Mouse (Mus musculus): ENCODE results near the gene Btbd10. TPM values are rescaled to one million over a fixed set of nuclear protein-coding genes. Genes with fewer than 3 reads are reported as not detected.

Btbd10 gene
- polyA plus RNA-seq, 1 experiment: 31.4 TPM

DNA sequence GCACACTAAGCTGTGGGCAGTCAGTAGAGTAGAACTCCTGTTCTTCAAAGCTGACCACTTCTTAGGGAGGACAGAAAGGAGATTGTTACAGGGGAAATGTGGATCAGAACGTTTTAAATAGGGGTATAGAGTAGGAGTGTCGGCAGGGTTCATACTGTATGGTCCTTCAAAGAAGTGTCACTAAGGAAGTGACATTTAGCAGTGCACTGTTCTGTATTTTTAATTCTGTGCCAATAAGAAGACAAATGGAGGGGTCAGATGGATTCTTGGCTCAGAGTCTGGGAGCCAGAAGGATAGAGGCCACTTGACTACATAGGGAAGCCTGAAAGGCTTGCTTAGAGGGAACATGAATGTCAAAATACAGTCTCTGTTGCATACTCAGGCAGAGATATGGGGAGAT, 91.9 kb downstream of the Btbd10 start:
- no peak overlapping the region for H3K27ac ChIP-seq (ENCODE audit: insufficient read depth, low read length)
- no peak overlapping the region for H3K4me3 ChIP-seq (ENCODE audit: insufficient read depth, low read length)
- TF ChIP-seq CTCF (IDR thresholded peaks at IDR 0.05; ENCODE audit: borderline replicate concordance, insufficient read depth, low read length): no peak
- no peak for TF ChIP-seq POLR2A (IDR thresholded peaks at IDR 0.05; ENCODE audit: low read depth, low read length)
- no peaks in the 10 kb centered on the region for H3K4me1 ChIP-seq (ENCODE audit: control insufficient read depth, insufficient read depth, low read length)

DNA sequence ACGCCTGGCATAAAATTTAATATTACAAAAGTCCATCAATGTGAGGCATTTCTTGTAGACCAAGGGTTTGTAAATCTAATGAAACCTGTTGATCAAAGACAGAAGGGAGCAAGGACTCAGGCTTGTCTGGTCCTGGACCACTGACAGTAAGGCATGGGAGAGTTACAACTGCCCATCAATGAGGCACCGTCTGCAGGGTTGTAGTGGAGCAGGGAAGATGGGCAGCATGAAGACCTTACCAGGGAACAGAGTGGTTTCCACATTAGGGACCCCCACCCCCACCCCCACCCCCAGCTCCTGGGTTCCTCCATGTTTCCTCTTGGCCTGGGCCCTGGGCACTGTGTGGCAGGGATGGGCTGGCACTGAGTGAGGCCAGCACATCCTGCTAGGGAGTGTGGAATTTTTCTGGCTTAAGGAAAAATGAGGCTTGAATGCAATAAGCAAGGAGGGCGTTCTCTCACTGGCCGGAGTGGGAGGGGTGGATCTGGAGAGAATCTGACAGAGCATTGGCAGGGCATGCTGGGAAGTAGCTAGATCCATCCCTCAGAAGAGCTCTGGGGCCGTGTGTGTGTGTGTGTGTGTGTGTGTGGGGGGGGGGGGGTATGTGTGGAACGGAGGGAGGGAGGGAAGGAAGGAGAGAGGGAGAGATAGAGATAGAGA, 96.7 kb downstream of the Btbd10 start:
- TF ChIP-seq CTCF (IDR thresholded peaks at IDR 0.05; ENCODE audit: borderline replicate concordance, insufficient read depth, low read length): no peak
- TF ChIP-seq POLR2A (IDR thresholded peaks at IDR 0.05; ENCODE audit: low read depth, low read length): no peak
- H3K4me3 ChIP-seq (ENCODE audit: insufficient read depth, low read length): no peak overlapping the region

DNA sequence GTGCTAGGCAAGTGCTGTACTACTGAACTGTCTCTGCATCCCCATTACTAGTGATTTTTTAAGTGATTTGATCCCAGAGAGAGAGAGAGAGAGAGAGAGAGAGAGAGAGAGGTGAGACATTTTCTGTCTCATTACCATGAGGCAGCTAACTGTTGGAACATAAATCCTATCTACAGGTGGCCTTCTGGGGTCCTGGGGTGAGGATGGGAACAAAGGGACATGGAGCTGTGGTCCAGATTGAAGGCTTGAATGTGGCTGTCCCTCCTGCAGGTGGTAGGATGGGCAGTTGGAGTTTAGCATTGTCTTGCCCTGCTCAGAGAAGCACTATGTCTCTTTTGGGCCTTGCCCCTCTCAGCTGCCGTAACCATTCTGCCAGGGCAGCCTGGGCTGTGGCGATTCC, 98.2 kb downstream of the Btbd10 start:
- no peak overlapping the region for H3K27ac ChIP-seq (ENCODE audit: insufficient read depth, low read length)
- H3K4me1 ChIP-seq (ENCODE audit: control insufficient read depth, insufficient read depth, low read length): no peaks in the 10 kb centered on the region
- TF ChIP-seq POLR2A (IDR thresholded peaks at IDR 0.05; ENCODE audit: low read depth, low read length) (no peak), CTCF (IDR thresholded peaks at IDR 0.05; ENCODE audit: borderline replicate concordance, insufficient read depth, low read length) (no peak)
- no peak overlapping the region for H3K4me3 ChIP-seq (ENCODE audit: insufficient read depth, low read length)

More for the DNA sequence above, 96.7 kb downstream of the Btbd10 start:
- no peak overlapping the region for H3K27ac ChIP-seq (ENCODE audit: insufficient read depth, low read length)
- H3K4me1 ChIP-seq (ENCODE audit: control insufficient read depth, insufficient read depth, low read length): no peaks in the 10 kb centered on the region

DNA sequence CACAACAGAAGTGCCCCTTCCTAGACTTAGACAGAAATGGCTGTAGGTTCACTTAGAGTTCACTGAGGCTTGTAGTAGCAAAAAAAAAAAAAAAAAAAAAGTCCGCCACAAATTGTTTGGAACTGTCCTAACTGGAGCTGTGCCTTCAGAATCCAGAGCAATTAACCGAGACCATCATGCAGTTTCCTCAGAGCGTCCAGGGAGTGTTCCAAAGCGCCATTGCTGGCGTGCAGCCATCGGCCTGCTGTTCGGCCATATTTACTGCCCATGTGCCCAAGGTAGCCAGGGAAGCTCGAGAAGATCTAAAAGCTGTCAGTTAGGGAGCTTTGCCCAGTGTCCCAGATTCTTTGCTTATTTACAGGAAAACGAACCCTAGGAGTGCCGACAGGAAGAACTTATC, 98.6 kb downstream of the Btbd10 start:
- Histone ChIP-seq H3K4me3 (ENCODE audit: insufficient read depth, low read length) (no peak overlapping the region), H3K27ac (ENCODE audit: insufficient read depth, low read length) (no peak overlapping the region), H3K4me1 (ENCODE audit: control insufficient read depth, insufficient read depth, low read length) (no peaks in the 10 kb centered on the region)
- TF ChIP-seq POLR2A (IDR thresholded peaks at IDR 0.05; ENCODE audit: low read depth, low read length) (no peak), CTCF (IDR thresholded peaks at IDR 0.05; ENCODE audit: borderline replicate concordance, insufficient read depth, low read length) (no peak)

DNA sequence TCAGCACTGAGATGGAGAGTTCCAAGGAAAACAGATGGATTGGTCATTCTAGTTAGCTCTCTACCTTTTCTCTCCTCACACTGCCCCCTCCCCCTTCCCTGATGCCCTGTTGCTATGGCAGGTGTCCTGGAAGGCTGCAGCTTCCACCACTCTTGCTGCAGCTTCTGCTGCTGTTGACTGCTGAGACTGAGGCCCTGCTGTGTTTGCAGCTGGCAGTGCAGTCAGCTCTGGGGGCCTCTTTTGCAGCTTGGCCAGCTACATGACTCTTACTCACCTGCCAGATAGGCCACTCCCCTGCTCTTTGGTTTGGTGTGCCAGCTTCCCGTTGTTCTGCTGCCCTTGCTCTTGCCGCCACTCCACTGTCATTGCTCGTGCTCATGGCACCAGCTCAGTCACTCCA, 99.3 kb downstream of the Btbd10 start:
- H3K27ac ChIP-seq (ENCODE audit: insufficient read depth, low read length): no peak overlapping the region
- TF ChIP-seq POLR2A (IDR thresholded peaks at IDR 0.05; ENCODE audit: low read depth, low read length): no peak
- no peak for TF ChIP-seq CTCF (IDR thresholded peaks at IDR 0.05; ENCODE audit: borderline replicate concordance, insufficient read depth, low read length)

DNA sequence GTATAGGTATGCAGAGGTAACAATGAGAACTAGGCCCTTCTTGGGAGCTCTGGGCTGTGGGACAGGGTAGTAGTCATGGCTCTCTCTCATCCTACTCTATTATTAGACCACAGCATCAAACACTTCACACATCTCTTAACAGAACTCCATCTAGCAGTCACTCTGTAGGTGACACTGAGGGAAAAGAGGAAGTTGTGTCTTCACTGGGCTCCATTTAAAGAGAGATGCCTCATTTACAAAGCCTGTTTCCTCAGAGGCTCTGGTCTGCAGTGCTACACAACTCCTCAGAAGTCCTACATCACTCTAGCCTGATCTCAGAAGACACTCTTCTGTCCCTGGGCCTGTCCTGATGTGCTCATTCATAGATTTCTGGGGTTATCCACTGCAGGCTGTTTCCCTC, 100.1 kb downstream of the Btbd10 start:
- no peak overlapping the region for H3K27ac ChIP-seq (ENCODE audit: insufficient read depth, low read length)
- TF ChIP-seq CTCF (IDR thresholded peaks at IDR 0.05; ENCODE audit: borderline replicate concordance, insufficient read depth, low read length) (no peak), POLR2A (IDR thresholded peaks at IDR 0.05; ENCODE audit: low read depth, low read length) (no peak)

More for the DNA sequence above, 99.3 kb downstream of the Btbd10 start:
- no peak overlapping the region for H3K4me3 ChIP-seq (ENCODE audit: insufficient read depth, low read length)
- no peaks in the 10 kb centered on the region for H3K4me1 ChIP-seq (ENCODE audit: control insufficient read depth, insufficient read depth, low read length)

DNA sequence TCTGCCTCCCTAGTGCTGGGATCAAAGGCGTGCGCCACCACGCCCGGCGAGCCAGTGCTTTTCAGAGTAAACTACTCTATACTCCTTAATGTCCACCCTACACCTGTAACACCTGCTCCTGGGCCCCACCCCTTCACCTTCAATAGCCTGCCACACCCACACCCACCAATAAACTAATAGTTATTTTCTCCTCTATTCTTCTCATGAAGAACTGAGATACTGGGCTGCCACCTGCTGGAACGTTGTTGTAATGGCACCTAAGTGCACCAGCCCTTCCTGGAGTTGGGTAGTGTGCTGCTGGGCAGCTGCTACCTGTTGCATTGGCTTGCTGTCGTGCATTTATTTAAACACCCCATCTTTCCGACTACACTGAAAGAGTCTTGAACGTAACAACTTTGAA, 100.9 kb downstream of the Btbd10 start:
- TF ChIP-seq CTCF (IDR thresholded peaks at IDR 0.05; ENCODE audit: borderline replicate concordance, insufficient read depth, low read length): peak; percentile 62; the same call in 1 of the 2 replicates
- no peak for TF ChIP-seq POLR2A (IDR thresholded peaks at IDR 0.05; ENCODE audit: low read depth, low read length)
- Histone ChIP-seq H3K4me1 (ENCODE audit: control insufficient read depth, insufficient read depth, low read length) (0 out of 2 replicates have a peak, but pooled peaks cover 3% of the 10 kb centered on the region), H3K27ac (ENCODE audit: insufficient read depth, low read length) (no peak overlapping the region), H3K4me3 (ENCODE audit: insufficient read depth, low read length) (no peak overlapping the region)

More for the DNA sequence above, 100.1 kb downstream of the Btbd10 start:
- Histone ChIP-seq H3K4me1 (ENCODE audit: control insufficient read depth, insufficient read depth, low read length) (no peaks in the 10 kb centered on the region), H3K4me3 (ENCODE audit: insufficient read depth, low read length) (no peak overlapping the region)

Other genes starting within 250 kb of the Btbd10 start
- 24.4 and 27.8 TPM in 2 replicates for gene Arntl, start 161.9 kb downstream of the Btbd10 start, polyA plus RNA-seq (2011; ENCODE audit: insufficient read length, low read depth, missing spikeins)
- gene Pth, start 19.2 kb upstream of the Btbd10 start, polyA plus RNA-seq (2011; ENCODE audit: insufficient read length, low read depth, missing spikeins): not detected in 2 replicates
- 143 and 145 TPM in 2 replicates for gene Far1, start 144.4 kb upstream of the Btbd10 start, polyA plus RNA-seq (2011; ENCODE audit: insufficient read length, low read depth, missing spikeins)